Mouse (Mus musculus) forebrain, embryonic 15.5 days (tissue): ENCODE measurements around the gene Gm49336. TPM values are rescaled to one million over a fixed set of nuclear protein-coding genes. Genes with fewer than 3 reads are reported as not detected.

Experiments
- ATAC-seq: fragments of 200-750 bp; cut with Nextera tagmentation; replicated peaks from 2 replicates; pipeline ENCODE4 v1.8.0; 2017; ENCODE audit warnings: mild to moderate bottlenecking, moderate TSS enrichment, moderate library complexity
- H3K27ac ChIP-seq: fragments of 300-500 bp; sonication (generic); replicated peaks from 2 replicates; pipeline ENCODE4 v1.5.1; 2015; ENCODE audit warnings: mild to moderate bottlenecking, inconsistent platforms
- H3K27me3 ChIP-seq: fragments of 300-500 bp; sonication (generic); 2 replicates; pipeline ENCODE4 v1.6.1; 2015; ENCODE audit warnings: inconsistent platforms
- H3K36me3 ChIP-seq: fragments of 300-500 bp; sonication (generic); 2 replicates; pipeline ENCODE4 v1.6.1; 2015; ENCODE audit warnings: mild to moderate bottlenecking, inconsistent platforms
- H3K4me1 ChIP-seq: fragments of 300-500 bp; sonication (generic); 2 replicates; pipeline ENCODE4 v1.6.1; 2015; ENCODE audit warnings: inconsistent platforms
- H3K4me2 ChIP-seq: fragments of 300-500 bp; sonication (generic); replicated peaks from 2 replicates; pipeline ENCODE4 v1.6.1; 2015; ENCODE audit warnings: mild to moderate bottlenecking, inconsistent platforms
- H3K4me3 ChIP-seq: fragments of 300-500 bp; sonication (generic); 2 replicates; pipeline ENCODE4 v1.5.1; 2015; ENCODE audit warnings: mild to moderate bottlenecking, inconsistent platforms
- H3K9ac ChIP-seq: fragments of 300-500 bp; sonication (generic); replicated peaks from 2 replicates; pipeline ENCODE4 v1.6.1; 2015; ENCODE audit warnings: mild to moderate bottlenecking, inconsistent platforms
- H3K9me3 ChIP-seq: fragments of 300-500 bp; sonication (generic); 2 replicates; pipeline ENCODE4 v1.6.1; 2016; ENCODE audit warnings: inconsistent platforms
- WGBS: fragments of 180-500 bp; shearing (Covaris S2); methylation state at CpG from one replicate; pipeline ENCODE4 v1.1.7; 2015; ENCODE audit warnings: mixed read lengths; 5-methylcytosine and 5-hydroxymethylcytosine counted together
- polyA plus RNA-seq: library from polyadenylated mRNA; unstranded; fragments of >200 nt; fragmentation: Nextera tagmentation; extraction: Ambion mirVana; gene quantifications from 2 replicates; pipeline ENCODE4 v1.2.1, GENCODE M21; 2015

Gm49336 gene
- polyA plus RNA-seq, 1 experiment from 2014 or later = 56.6 TPM

- no peak overlapping the region for H3K4me2 ChIP-seq
- H3K27ac ChIP-seq = no peak overlapping the region
- H3K4me1 ChIP-seq = peaks cover 18% of the 10 kb centered on the region
- no peaks in the 10 kb centered on the region for H3K36me3 ChIP-seq
- no peak for ATAC-seq
- WGBS = 81% methylated on average over 7 of the region's 7 CpGs
- H3K9me3 ChIP-seq = no peaks in the 10 kb centered on the region
- H3K27me3 ChIP-seq = no peaks in the 10 kb centered on the region
- H3K9ac ChIP-seq = no peak overlapping the region
- H3K4me3 ChIP-seq = no peak overlapping the region
Observed at GRCm38 (mm10) chr14:60262316-60262715, 11.0 kb upstream of the Gm49336 start.

- H3K4me1 ChIP-seq = no peaks in the 10 kb centered on the region
- no peaks in the 10 kb centered on the region for H3K9me3 ChIP-seq
- H3K36me3 ChIP-seq = no peaks in the 10 kb centered on the region
- WGBS = 80% methylated on average over 1 of the region's 1 CpGs
- H3K27ac ChIP-seq = no peak overlapping the region
- no peak for ATAC-seq
- H3K4me3 ChIP-seq = no peak overlapping the region
- H3K4me2 ChIP-seq = no peak overlapping the region
- H3K9ac ChIP-seq = no peak overlapping the region
- no peaks in the 10 kb centered on the region for H3K27me3 ChIP-seq
Observed at GRCm38 (mm10) chr14:60257851-60258250, 6.5 kb upstream of the Gm49336 start.

DNA sequence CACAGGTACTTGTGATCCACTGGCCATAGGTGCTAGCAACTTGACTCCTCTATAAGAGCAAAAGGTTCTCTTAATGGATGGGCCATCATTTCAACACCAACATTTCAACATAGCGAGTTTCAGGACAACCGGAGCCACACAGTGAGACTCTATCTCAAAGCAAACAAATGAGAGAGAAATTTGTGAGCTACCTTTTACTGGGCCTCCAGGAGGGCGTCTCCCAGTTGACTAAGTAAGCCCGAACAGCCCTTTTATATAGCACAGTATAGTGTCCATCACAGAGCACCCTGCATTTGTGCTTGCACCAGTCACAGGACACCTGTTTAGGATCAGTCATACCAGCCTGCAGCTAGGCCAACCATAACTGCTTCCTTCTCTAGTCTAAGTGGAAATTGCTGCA is 5.8 kb upstream of the Gm49336 start:
- no peak for ATAC-seq
- no peaks in the 10 kb centered on the region for H3K9me3 ChIP-seq
- H3K9ac ChIP-seq = no peak overlapping the region
- no peak overlapping the region for H3K27ac ChIP-seq
- no peaks in the 10 kb centered on the region for H3K27me3 ChIP-seq
- 79% methylated on average over 4 of the region's 4 CpGs for WGBS
- H3K4me2 ChIP-seq = no peak overlapping the region
- no peaks in the 10 kb centered on the region for H3K36me3 ChIP-seq
- no peak overlapping the region for H3K4me3 ChIP-seq
- peaks cover 6% of the 10 kb centered on the region for H3K4me1 ChIP-seq

- no peak for ATAC-seq
- H3K4me1 ChIP-seq = peaks cover 8% of the 10 kb centered on the region
- H3K27ac ChIP-seq = no peak overlapping the region
- H3K9me3 ChIP-seq = no peaks in the 10 kb centered on the region
- no peaks in the 10 kb centered on the region for H3K27me3 ChIP-seq
- no peaks in the 10 kb centered on the region for H3K36me3 ChIP-seq
- WGBS = 29% methylated on average over 3 of the region's 3 CpGs
- no peak overlapping the region for H3K4me2 ChIP-seq
- no peak overlapping the region for H3K9ac ChIP-seq
- H3K4me3 ChIP-seq = no peak overlapping the region
Observed at GRCm38 (mm10) chr14:60256356-60256755, 5.0 kb upstream of the Gm49336 start.

DNA sequence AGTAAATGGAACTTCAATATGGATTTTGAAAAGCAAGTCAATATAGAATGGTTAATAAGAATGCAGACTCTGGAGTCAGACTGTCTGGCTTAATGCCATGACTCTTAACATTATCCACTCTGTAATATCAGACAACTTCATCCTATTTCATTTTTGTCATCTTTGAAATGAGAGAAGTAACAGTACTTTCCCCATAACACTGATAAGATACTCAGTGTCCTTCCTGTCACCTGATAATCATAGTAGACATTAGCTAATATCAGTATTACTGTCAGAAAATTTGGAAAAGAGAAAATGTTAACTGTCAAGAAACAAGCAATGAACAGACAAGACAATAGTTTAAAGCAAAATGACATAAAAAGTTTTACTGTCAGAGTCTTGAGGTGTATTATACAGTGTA is 3.5 kb upstream of the Gm49336 start:
- Histone ChIP-seq H3K27ac (no peak overlapping the region), H3K4me1 (peaks cover 15% of the 10 kb centered on the region), H3K27me3 (no peaks in the 10 kb centered on the region), H3K4me2 (no peak overlapping the region), H3K9me3 (no peaks in the 10 kb centered on the region), H3K9ac (no peak overlapping the region), H3K36me3 (no peaks in the 10 kb centered on the region), H3K4me3 (no peak overlapping the region)
- ATAC-seq = no peak

DNA sequence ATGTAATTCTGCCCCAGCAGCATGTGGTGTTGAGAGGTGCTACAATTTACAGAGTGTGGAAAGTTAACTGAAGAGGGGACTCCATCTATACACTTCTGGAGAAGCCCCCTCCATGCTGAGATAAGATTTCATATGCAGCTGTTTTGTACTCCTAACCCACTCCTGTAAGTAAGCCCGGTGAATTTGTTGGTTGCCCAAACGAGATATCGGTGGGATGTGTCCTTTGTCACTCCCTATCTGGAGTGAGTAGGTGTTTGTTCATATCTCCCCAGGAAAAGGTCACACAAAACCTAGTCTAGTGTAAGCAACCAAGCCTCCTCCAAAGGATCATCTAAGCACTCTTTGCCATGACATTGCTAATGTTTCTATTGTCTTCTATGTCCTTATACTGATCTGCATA is 2.2 kb upstream of the Gm49336 start:
- H3K4me1 ChIP-seq = peaks cover 26% of the 10 kb centered on the region
- 95% methylated on average over 3 of the region's 3 CpGs for WGBS
- no peak for ATAC-seq
- no peaks in the 10 kb centered on the region for H3K9me3 ChIP-seq
- no peaks in the 10 kb centered on the region for H3K27me3 ChIP-seq
- H3K36me3 ChIP-seq = no peaks in the 10 kb centered on the region
- H3K9ac ChIP-seq = no peak overlapping the region
- no peak overlapping the region for H3K27ac ChIP-seq
- no peak overlapping the region for H3K4me3 ChIP-seq
- no peak overlapping the region for H3K4me2 ChIP-seq

GRCm38 (mm10) chr14:60252004-60253000 is 995 bp upstream of the Gm49336 start:
- no peak for ATAC-seq
- H3K4me1 ChIP-seq = peaks cover 26% of the 10 kb centered on the region
- H3K36me3 ChIP-seq = no peaks in the 10 kb centered on the region
- H3K4me3 ChIP-seq = peak overlapping the region; percentile 86
- no peaks in the 10 kb centered on the region for H3K9me3 ChIP-seq
- H3K9ac ChIP-seq = peak overlapping the region; percentile 72
- H3K27me3 ChIP-seq = no peaks in the 10 kb centered on the region
- WGBS = 18% methylated on average over 15 of the region's 15 CpGs
- peak overlapping the region; percentile 81 for H3K4me2 ChIP-seq
- H3K27ac ChIP-seq = peak overlapping the region; percentile 80

DNA sequence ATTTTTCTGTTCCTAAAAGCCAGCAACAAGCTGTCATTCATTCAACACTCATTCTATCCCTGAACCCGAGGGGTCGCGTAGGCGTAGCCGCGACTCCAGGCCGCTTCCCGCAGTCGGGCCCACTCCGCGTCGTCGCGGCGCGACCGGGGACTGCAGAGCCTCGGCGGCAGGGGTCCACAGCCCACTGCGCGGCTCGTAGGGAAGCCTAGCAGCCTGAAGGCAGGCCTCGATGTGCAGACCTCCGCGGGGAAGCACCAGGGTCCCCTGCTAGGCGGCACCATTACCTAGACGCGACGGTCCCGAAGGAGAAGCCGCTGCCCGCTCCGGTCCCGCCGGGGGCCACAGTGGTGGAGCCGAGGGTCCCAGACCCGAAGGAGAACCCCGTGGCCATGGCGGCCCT is 428 bp downstream of the Gm49336 start:
- H3K4me3 ChIP-seq = peak overlapping the region; percentile 86
- H3K27me3 ChIP-seq = no peaks in the 10 kb centered on the region
- no peaks in the 10 kb centered on the region for H3K9me3 ChIP-seq
- peak overlapping the region; percentile 94 for H3K27ac ChIP-seq
- no peaks in the 10 kb centered on the region for H3K36me3 ChIP-seq
- H3K4me1 ChIP-seq = peaks cover 26% of the 10 kb centered on the region
- H3K9ac ChIP-seq = peak overlapping the region; percentile 87
- peak; percentile 68 for ATAC-seq
- peak overlapping the region; percentile 81 for H3K4me2 ChIP-seq
- 0% methylated on average over 39 of the region's 39 CpGs for WGBS

DNA sequence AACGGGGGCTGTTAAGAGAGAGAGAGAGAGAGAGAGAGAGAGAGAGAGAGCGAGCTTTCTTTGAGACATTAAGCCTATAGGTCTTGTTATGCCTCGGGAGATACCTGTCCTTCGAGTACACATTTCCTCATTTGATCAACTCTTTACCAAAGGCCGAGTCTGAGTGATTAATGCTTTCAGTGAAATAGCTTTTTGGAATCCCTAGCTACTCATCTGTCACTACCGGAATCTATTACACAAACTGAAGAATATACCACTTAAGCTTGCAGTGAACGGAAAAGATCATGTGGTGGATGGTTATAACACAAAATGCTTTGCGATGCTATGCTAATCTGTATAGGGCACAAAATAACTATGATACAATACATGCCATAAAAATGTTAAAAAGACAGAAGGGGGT is 941 bp downstream of the Gm49336 start:
- peak overlapping the region; percentile 94 for H3K27ac ChIP-seq
- H3K27me3 ChIP-seq = no peaks in the 10 kb centered on the region
- peaks cover 26% of the 10 kb centered on the region for H3K4me1 ChIP-seq
- ATAC-seq = no peak
- H3K4me2 ChIP-seq = peak overlapping the region; percentile 81
- WGBS = 15% methylated on average over 8 of the region's 8 CpGs
- no peaks in the 10 kb centered on the region for H3K9me3 ChIP-seq
- H3K4me3 ChIP-seq = peak overlapping the region; percentile 86
- no peaks in the 10 kb centered on the region; the same call in 1 of the 2 replicates for H3K36me3 ChIP-seq
- H3K9ac ChIP-seq = peak overlapping the region; percentile 87

DNA sequence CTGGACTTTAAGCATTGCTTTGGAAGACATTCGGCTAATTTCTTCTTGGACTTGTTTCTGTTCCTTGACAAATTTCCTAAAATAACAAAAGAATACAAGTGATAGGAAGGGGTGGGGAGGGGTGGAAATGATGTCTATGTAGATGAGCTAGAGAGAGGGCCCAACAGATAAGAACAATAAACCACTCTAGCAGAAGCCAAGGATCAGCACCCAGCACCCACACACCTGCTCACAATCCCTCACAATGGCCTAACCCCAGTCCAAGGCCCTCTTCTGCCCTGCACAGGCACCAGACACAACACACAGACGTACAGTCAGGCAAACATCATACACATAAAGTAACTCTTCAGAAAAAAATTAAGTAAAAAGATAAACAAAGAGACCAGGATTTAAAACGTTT is 12.8 kb downstream of the Gm49336 start:
- 88% methylated on average over 3 of the region's 3 CpGs for WGBS
- Histone ChIP-seq H3K9me3 (no peaks in the 10 kb centered on the region), H3K4me1 (no peaks in the 10 kb centered on the region), H3K27ac (no peak overlapping the region), H3K4me3 (no peak overlapping the region), H3K27me3 (no peaks in the 10 kb centered on the region), H3K4me2 (no peak overlapping the region), H3K9ac (no peak overlapping the region), H3K36me3 (peaks cover 60% of the 10 kb centered on the region)
- no peak for ATAC-seq

- H3K36me3 ChIP-seq = peaks cover 26% of the 10 kb centered on the region
- H3K27me3 ChIP-seq = no peaks in the 10 kb centered on the region
- no peak overlapping the region for H3K4me3 ChIP-seq
- no peak for ATAC-seq
- no peak overlapping the region for H3K9ac ChIP-seq
- 73% methylated on average over 10 of the region's 10 CpGs for WGBS
- H3K4me2 ChIP-seq = no peak overlapping the region
- no peaks in the 10 kb centered on the region for H3K4me1 ChIP-seq
- peak overlapping the region; percentile 54 for H3K27ac ChIP-seq
- no peaks in the 10 kb centered on the region for H3K9me3 ChIP-seq
Observed at GRCm38 (mm10) chr14:60219886-60220285, 31.4 kb downstream of the Gm49336 start.

DNA sequence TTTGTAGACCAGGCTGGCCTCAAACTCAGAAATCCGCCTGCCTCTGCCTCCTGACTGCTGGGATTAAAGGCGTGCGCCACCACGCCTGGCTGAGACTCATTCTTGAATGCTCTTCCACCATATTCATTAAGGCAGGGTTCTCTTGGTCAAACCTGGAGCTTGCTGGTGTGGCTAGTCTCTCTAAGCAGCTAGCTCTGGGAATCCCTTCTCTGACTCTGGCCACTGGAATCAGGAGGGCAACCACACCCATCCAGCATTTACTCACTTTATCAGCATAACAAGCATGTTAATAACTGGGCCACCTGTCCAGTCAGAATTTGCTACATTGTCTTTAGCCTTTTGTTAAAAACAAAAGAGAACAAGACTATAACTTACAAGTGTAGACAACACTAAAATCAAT is 33.7 kb downstream of the Gm49336 start:
- ATAC-seq = no peak
- Histone ChIP-seq H3K36me3 (peaks cover 23% of the 10 kb centered on the region), H3K9me3 (no peaks in the 10 kb centered on the region), H3K4me2 (no peak overlapping the region), H3K27ac (no peak overlapping the region), H3K4me3 (no peak overlapping the region), H3K27me3 (no peaks in the 10 kb centered on the region), H3K4me1 (no peaks in the 10 kb centered on the region), H3K9ac (no peak overlapping the region)
- 97% methylated on average over 4 of the region's 4 CpGs for WGBS

- Histone ChIP-seq H3K4me2 (no peak overlapping the region), H3K9me3 (no peaks in the 10 kb centered on the region), H3K9ac (no peak overlapping the region), H3K4me1 (no peaks in the 10 kb centered on the region), H3K27me3 (no peaks in the 10 kb centered on the region), H3K4me3 (no peak overlapping the region), H3K27ac (no peak overlapping the region), H3K36me3 (peaks cover 18% of the 10 kb centered on the region)
- no peak for ATAC-seq
- WGBS = 98% methylated on average over 1 of the region's 1 CpGs
Observed at GRCm38 (mm10) chr14:60216125-60216524, 35.2 kb downstream of the Gm49336 start.
